Mouse (Mus musculus): Measurements from ENCODE around the gene Tmtc2.

The Tmtc2 gene

DNA sequence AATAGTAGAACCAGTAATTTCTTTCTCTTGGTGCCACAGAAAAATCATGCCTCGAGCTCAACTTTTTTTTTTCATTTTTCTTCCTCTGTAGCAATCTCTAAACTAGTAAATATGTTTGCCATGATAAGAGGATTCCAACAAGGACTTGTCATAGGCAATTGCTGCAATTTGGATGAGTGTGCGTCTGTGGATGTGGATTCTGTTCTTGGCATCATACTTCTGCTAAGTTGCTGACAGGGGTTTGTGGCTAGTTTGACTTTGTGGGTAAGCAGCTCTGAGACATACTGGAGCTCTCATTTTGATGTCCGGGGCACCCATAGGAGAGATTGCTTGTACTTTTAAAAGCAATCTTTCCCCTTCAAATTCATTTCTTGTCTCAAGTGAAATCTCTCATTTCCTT lies 432.1 kb downstream of the Tmtc2 start:
- no peak for DNase-seq

All from B cell, adult 2 months (primary cell).